Mouse (Mus musculus) left cerebral cortex, postnatal 10 days (tissue): ENCODE measurements around the gene Dglucy. TPM values are rescaled to one million over a fixed set of nuclear protein-coding genes. Genes with fewer than 3 reads are reported as not detected.

Experiments
- DNase-seq, 2 experiments: peaks; one replicate each; pipeline ENCODE4 v3.0.0; 2021 to 2022; ENCODE audit warnings: low spot score in 2 of 2, mixed read lengths in 1 of 2; ENCODE audit errors: extremely low spot score in 1 of 2
- intact Hi-C: fragments of 180-260 bp; cut with DNase I; formaldehyde crosslinking; loops from one replicate; pipeline ENCODE4 v1.15.1; 2025
- total RNA-seq, 2 experiments: library from RNA; stranded (reverse); gene quantifications; 2 replicates each; pipeline ENCODE4 v1.2.3; 2021

Gene Dglucy
- total RNA-seq, 2 experiments from 2014 or later = 5.5 to 7.3 TPM

- intact Hi-C loops = no loop called here
- no peak for DNase-seq
These were observed 124.9 kb downstream of the Dglucy start for GRCm38 (mm10) chr12:100903761-100904160.

DNA sequence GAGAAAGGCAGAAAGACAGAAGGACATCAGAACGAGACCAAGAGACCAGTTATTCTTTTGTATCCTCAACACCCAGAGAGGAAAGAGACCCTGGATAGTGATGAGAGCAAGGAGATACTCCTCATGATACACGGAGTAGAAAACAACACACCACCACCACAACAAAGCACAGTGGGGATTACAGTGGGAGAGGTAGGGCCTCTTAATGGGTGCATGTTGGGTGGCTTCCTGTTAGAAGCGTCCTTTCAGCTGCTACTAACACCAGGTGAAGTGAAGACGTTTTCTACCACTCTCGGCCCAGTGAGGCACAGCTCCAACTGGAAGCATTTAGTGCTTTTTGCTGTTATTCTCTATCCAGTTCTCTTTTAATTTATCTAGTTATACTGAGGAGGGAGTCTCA is 128.0 kb downstream of the Dglucy start:
- no peak for DNase-seq
- intact Hi-C loops = no loop called here

GRCm38 (mm10) chr12:100907598-100908297 is 128.9 kb downstream of the Dglucy start, which contains the start of gene Gpr68:
Gene Gpr68, minus strand, starts transcription at chr12:100908198.
- intact Hi-C loops = no loop called here
- peak in 1 of 2 experiments; percentile 56 for DNase-seq

- intact Hi-C loops = no loop called here
- DNase-seq = no peak
These were observed 129.6 kb downstream of the Dglucy start for GRCm38 (mm10) chr12:100908298-100909034.

GRCm38 (mm10) chr12:100909765-100910164 is 130.9 kb downstream of the Dglucy start:
- DNase-seq = no peak
- intact Hi-C loops = no loop called here

DNA sequence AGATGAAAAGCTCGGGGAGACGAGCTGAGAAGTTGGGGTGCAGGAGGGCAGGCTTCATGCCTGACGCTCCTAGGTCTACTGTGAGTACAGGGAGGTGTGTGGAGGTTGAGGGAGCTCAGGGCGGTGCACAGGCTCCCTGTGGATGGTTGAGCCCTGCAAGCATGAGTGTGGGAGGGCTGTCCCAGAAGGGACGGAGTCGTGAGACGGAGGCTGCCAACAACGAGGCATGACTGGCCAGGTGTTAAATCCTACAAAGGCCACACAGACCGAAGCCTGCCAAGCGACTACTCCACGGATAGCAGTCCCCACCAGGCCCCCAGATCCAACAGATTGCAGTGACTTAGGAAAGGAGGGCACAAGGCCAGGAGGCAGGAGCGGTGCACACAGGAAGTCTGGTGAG is 131.9 kb downstream of the Dglucy start:
- peak in 1 of 2 experiments; percentile 35 for DNase-seq
- intact Hi-C loops = no loop called here

GRCm38 (mm10) chr12:100924646-100925339 is 145.9 kb downstream of the Dglucy start:
- intact Hi-C loops = loop anchor here (10.0 kb wide), 2 partner anchors 340 to 740 kb away; no protein-coding TSS in a partner anchor
- DNase-seq = no peak

- DNase-seq = peak; percentile 49 to 80
- intact Hi-C loops = loop anchor here (2.0 to 10.0 kb wide), 3 partner anchors 77 to 741 kb away; no protein-coding TSS in a partner anchor
These were observed 147.1 kb downstream of the Dglucy start for GRCm38 (mm10) chr12:100925644-100926619.

DNA sequence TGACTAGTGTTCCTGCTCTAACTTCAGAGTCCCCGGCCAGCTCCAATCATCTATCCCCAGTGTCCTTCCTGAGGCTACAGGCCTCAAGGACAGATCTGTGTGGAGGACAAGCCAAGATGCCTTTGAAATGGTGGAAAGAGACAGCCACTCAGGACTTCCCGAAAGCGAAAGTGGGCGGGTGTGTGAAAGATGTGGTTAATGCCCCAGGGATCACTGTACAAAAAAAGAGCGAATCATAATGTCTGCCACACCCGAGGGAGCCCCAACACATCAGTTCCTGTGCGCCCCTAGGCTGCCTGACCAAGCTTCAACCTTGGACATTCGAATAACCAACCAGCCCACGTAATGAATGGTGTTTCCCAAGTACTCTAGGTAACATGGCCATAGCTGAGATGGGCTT is 149.4 kb downstream of the Dglucy start:
- DNase-seq = no peak
- intact Hi-C loops = loop anchor here (10.0 kb wide), 2 partner anchors 343 to 743 kb away; no protein-coding TSS in a partner anchor

DNA sequence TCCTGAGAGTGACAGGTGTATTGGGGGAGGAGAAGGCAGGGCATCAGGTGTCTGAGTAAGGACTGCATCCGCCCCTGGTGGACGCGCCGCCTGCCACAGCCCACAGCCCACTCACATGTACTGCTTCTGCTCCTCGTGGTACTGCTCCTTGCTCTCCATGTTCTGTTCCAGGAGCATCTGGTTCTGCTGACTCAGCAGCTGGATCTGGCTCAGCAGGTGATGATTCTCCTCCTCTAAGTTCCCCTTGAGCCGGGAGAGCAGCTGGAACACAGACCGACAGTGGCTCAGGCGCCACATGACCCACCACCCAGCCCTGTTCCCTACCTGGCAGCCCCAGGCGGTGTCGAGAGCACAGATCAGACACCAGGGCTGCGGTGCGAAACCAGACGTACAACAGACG is 152.8 kb downstream of the Dglucy start:
- DNase-seq = no peak
- intact Hi-C loops = no loop called here

DNA sequence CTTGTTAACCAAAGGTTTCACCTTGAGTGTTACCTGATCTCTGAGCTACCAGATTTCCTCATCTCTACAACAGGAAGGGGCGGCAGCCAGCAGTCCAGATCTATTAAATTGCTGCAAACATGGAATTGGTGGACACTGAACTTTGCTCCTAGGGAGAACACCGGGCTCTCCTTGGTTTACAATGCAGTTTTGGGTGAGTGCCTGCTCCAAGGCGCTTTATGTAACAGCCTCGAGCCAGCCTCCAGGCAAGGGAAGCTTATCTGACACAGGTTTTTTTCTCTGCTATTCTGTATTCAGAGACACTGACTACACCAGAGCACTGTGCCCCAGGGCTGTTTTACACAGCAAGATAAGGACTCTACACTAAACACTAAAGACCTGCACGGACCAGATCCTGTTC is 155.9 kb downstream of the Dglucy start:
- intact Hi-C loops = no loop called here

GRCm38 (mm10) chr12:100936116-100936515 is 157.3 kb downstream of the Dglucy start:
- intact Hi-C loops = no loop called here
- DNase-seq = peak; percentile 61 to 76

More for the DNA sequence above, 155.9 kb downstream of the Dglucy start:
- no peak for DNase-seq

DNA sequence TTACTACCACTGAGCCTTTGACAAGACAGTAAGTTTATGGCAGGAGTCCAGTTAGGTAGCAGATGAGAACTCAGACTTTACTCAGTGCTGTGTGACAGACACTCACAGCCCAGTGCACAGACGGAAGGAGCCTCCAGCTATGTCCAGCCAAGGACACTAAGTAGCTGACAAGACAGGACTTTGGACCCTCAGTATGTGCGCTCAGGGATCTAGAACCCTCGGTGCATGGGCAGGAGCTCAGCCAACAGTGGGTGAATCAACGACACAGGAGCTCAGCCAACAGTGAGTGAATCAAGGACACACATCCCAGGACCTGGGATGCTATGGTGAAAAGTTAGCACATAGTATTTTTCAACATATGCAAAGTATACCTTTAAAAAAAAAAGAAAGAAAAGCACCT is 157.9 kb downstream of the Dglucy start:
- DNase-seq = no peak
- intact Hi-C loops = no loop called here

- DNase-seq = peak in 1 of 2 experiments; percentile 56
- intact Hi-C loops = no loop called here
These were observed 158.8 kb downstream of the Dglucy start for GRCm38 (mm10) chr12:100937441-100938360.

GRCm38 (mm10) chr12:100941361-100941760 is 162.5 kb downstream of the Dglucy start:
- intact Hi-C loops = no loop called here
- DNase-seq = no peak

DNA sequence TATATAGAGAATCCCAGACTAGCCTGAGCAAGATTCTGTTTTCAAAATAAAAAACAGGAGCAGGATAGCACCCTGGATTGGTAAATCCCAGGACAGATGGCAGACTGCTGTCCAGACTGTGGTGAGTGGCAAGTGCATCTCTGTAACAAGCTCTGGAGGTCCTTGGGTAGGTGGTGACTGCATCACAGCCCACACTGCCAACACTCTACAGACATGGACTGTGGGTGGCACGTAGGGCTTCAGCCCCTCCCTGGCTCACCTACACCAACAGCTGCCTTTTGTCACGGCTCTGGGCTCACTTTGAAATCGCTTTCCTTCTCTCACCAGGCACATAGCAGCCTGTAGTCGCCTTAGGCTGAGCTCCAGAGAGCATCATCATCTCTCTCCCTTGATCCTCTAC is 164.3 kb downstream of the Dglucy start:
- DNase-seq = no peak
- intact Hi-C loops = no loop called here

GRCm38 (mm10) chr12:100944921-100945336 is 166.1 kb downstream of the Dglucy start:
- intact Hi-C loops = no loop called here
- DNase-seq = no peak
